Mouse (Mus musculus) heart, postnatal 0 days (tissue): Measurements from ENCODE around the gene Col5a1.

Source experiments
- CTCF ChIP-seq: IDR thresholded peaks from 2 replicates; pipeline ENCODE4 v1.5.1; 2016; ENCODE audit warnings: antibody characterized with exemption, control low read depth, low read depth
- EP300 ChIP-seq: IDR thresholded peaks from 2 replicates; pipeline ENCODE4 v1.6.1; 2016; ENCODE audit warnings: antibody characterized with exemption, low read depth

DNA sequence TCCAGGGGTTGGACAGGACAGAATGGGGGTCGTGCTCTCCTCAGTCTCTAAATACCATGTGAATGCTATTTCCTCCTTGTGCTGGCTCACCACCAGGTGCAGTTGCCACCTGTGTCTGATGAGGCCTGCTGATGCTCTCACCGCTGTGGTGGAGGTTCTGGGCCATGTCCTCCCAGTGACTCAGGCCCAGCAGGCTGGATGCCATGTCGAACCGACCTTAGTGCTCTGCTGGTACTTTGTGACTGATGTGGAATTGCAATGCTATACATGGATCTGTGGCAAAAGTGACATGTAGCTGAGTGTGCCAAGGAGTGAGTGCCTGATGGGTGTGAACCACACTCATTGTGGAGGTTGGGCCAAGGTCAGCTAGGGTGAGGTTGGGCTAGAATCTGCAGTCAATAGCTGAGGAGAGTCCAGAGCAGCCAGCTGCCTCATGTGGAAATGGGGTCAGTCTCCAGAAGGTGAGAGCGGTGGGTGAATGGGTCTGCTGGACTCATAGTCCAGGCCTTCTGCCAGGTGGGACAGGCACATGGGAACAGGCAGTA, 44.3 kb downstream of the Col5a1 start:
- TF ChIP-seq CTCF = no peak
- TF ChIP-seq EP300 = no peak
